Mouse (Mus musculus) cerebellum, postnatal 10 days (tissue): Measurements from ENCODE around the gene Zscan4-ps1.
"Not testable (repeated sequence)": the region's sequence is repeated elsewhere in the genome, so short reads cannot be mapped to it uniquely, and the experiment has no call there.

ENCODE experiments used
- DNase-seq, 2 experiments: peaks; one replicate each; pipeline ENCODE4 v3.0.0; 2021; ENCODE audit warnings: mixed read lengths in 2 of 2

Gene Zscan4-ps1

DNA sequence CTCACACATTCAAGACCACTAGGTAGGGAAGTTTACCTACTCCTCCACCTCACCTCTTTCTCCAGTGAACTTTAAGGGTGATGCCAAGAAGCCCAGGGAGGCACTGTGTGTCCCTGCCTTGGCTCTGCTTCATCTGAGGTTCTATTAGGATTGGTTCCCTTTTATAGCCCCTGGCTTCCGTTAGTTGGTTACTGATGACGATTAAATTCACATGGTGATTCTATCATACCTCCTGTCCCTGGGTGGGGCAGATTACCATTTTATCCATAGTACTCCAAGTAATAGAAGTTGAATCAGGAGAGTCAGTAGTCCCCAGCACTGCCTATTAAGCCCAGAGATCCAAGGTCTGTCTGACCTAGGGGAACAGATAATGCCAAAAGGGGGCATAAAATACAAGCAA lies at the start of gene Zscan4-ps1:
Gene Zscan4-ps1 (minus strand): TSS at position 101 of the 400 bp plus-strand sequence.
- not testable (repeated sequence) for DNase-seq
